Mouse (Mus musculus) intestine, postnatal 0 days (tissue): ENCODE results near the gene Ablim1. TPM values are rescaled to one million over a fixed set of nuclear protein-coding genes. Genes with fewer than 3 reads are reported as not detected.

Source experiments
- ATAC-seq: fragments of 200-750 bp; cut with Nextera tagmentation; 2 replicates; pipeline ENCODE4 v1.8.0; 2017; ENCODE audit warnings: mild to moderate bottlenecking, moderate TSS enrichment, moderate library complexity
- H3K27ac ChIP-seq: fragments of 300-500 bp; sonication (generic); 2 replicates; pipeline ENCODE4 v1.5.1; 2014; ENCODE audit warnings: mild to moderate bottlenecking, low read depth, low read length, moderate library complexity
- H3K27me3 ChIP-seq: fragments of 300-500 bp; sonication (generic); replicated peaks from 2 replicates; pipeline ENCODE4 v1.6.1; 2014; ENCODE audit warnings: low read length, mixed read lengths; ENCODE audit not compliant: control insufficient read depth, insufficient read depth
- H3K36me3 ChIP-seq: fragments of 300-500 bp; sonication (generic); 2 replicates; pipeline ENCODE4 v1.6.1; 2014; ENCODE audit warnings: mild to moderate bottlenecking, moderate library complexity; ENCODE audit not compliant: control insufficient read depth, insufficient read depth
- H3K4me1 ChIP-seq: fragments of 300-500 bp; sonication (generic); replicated peaks from 2 replicates; pipeline ENCODE4 v1.6.1; 2014; ENCODE audit warnings: antibody characterized with exemption, low read length, mixed read lengths; ENCODE audit not compliant: control insufficient read depth, insufficient read depth
- H3K4me2 ChIP-seq: fragments of 300-500 bp; sonication (generic); replicated peaks from 2 replicates; pipeline ENCODE4 v1.6.1; 2014; ENCODE audit warnings: low read depth, mild to moderate bottlenecking, moderate library complexity
- H3K4me3 ChIP-seq: fragments of 300-500 bp; sonication (generic); 2 replicates; pipeline ENCODE4 v1.5.1; 2014; ENCODE audit warnings: low read depth, low read length
- H3K9ac ChIP-seq: fragments of 300-500 bp; sonication (generic); 2 replicates; pipeline ENCODE4 v1.6.1; 2014; ENCODE audit warnings: mild to moderate bottlenecking, low read depth, low read length
- H3K9me3 ChIP-seq: fragments of 300-500 bp; sonication (generic); 2 replicates; pipeline ENCODE4 v1.6.1; 2016; ENCODE audit warnings: mixed run types; ENCODE audit not compliant: control insufficient read depth
- CTCF ChIP-seq: sonication (generic); IDR thresholded peaks from 2 replicates; pipeline ENCODE4 v1.5.1; 2016; ENCODE audit warnings: low read depth, mild to moderate bottlenecking, control low read depth, antibody characterized with exemption, moderate library complexity
- WGBS: fragments of 180-500 bp; shearing (Covaris S2); extraction: QIAGEN DNeasy Blood & Tissue Kit; methylation state at CpG from one replicate; pipeline ENCODE4 v1.1.7; 2014; 5-methylcytosine and 5-hydroxymethylcytosine counted together
- polyA plus RNA-seq: library from polyadenylated mRNA; unstranded; fragments of >200 nt; fragmentation: Nextera tagmentation; extraction: Ambion mirVana; gene quantifications from 2 replicates; pipeline ENCODE4 v1.2.1, GENCODE M21; 2015

Ablim1 gene
- polyA plus RNA-seq, 1 experiment from 2014 or later, result 24.4 TPM

GRCm38 (mm10) chr19:57313891-57314345, 801 bp downstream of the Ablim1 start:
- Histone ChIP-seq H3K27me3 (no peaks in the 10 kb centered on the region), H3K4me3 (peak overlapping the region; percentile 64), H3K27ac (peak overlapping the region; percentile 79), H3K4me1 (peaks cover 14% of the 10 kb centered on the region), H3K36me3 (no peaks in the 10 kb centered on the region), H3K9ac (peak overlapping the region; percentile 66; the same call in 1 of the 2 replicates), H3K9me3 (no peaks in the 10 kb centered on the region), H3K4me2 (peak overlapping the region; percentile 89)
- no peak for TF ChIP-seq CTCF
- 50% methylated on average over 3 of the region's 3 CpGs for WGBS
- no peak for ATAC-seq

- ATAC-seq, result peak; percentile 40; the same call in 1 of the 2 replicates
- no peak for TF ChIP-seq CTCF
- peak overlapping the region; percentile 89 for H3K4me2 ChIP-seq
- H3K9ac ChIP-seq, result no peak overlapping the region
- no peaks in the 10 kb centered on the region for H3K9me3 ChIP-seq
- WGBS, result 45% methylated on average over 10 of the region's 10 CpGs
- no peaks in the 10 kb centered on the region for H3K27me3 ChIP-seq
- H3K4me3 ChIP-seq, result peak overlapping the region; percentile 64
- H3K36me3 ChIP-seq, result no peaks in the 10 kb centered on the region
- peak overlapping the region; percentile 71 for H3K27ac ChIP-seq
- H3K4me1 ChIP-seq, result peaks cover 15% of the 10 kb centered on the region
Observed at GRCm38 (mm10) chr19:57313226-57313625, 1.5 kb downstream of the Ablim1 start.

GRCm38 (mm10) chr19:57309980-57310379, 4.7 kb downstream of the Ablim1 start:
- Histone ChIP-seq H3K4me1 (peaks cover 15% of the 10 kb centered on the region), H3K4me3 (no peak overlapping the region), H3K27me3 (no peaks in the 10 kb centered on the region), H3K4me2 (no peak overlapping the region), H3K9ac (no peak overlapping the region), H3K36me3 (no peaks in the 10 kb centered on the region), H3K9me3 (no peaks in the 10 kb centered on the region), H3K27ac (no peak overlapping the region)
- no peak for TF ChIP-seq CTCF
- WGBS, result 25% methylated on average over 4 of the region's 4 CpGs
- no peak for ATAC-seq

GRCm38 (mm10) chr19:57306601-57307000, 8.1 kb downstream of the Ablim1 start:
- WGBS, result 43% methylated on average over 4 of the region's 4 CpGs
- H3K27ac ChIP-seq, result no peak overlapping the region
- no peak for ATAC-seq
- H3K9ac ChIP-seq, result no peak overlapping the region
- no peaks in the 10 kb centered on the region for H3K9me3 ChIP-seq
- peaks cover 4% of the 10 kb centered on the region; the same call in 1 of the 2 replicates for H3K4me1 ChIP-seq
- H3K4me3 ChIP-seq, result no peak overlapping the region
- H3K27me3 ChIP-seq, result no peaks in the 10 kb centered on the region
- no peaks in the 10 kb centered on the region for H3K36me3 ChIP-seq
- H3K4me2 ChIP-seq, result no peak overlapping the region
- TF ChIP-seq CTCF, result no peak

- no peak overlapping the region for H3K27ac ChIP-seq
- no peaks in the 10 kb centered on the region for H3K9me3 ChIP-seq
- H3K4me2 ChIP-seq, result no peak overlapping the region
- no peaks in the 10 kb centered on the region for H3K36me3 ChIP-seq
- H3K9ac ChIP-seq, result no peak overlapping the region
- ATAC-seq, result no peak
- no peak for TF ChIP-seq CTCF
- H3K27me3 ChIP-seq, result no peaks in the 10 kb centered on the region
- 70% methylated on average over 8 of the region's 8 CpGs for WGBS
- H3K4me1 ChIP-seq, result peaks cover 4% of the 10 kb centered on the region; the same call in 1 of the 2 replicates
- no peak overlapping the region for H3K4me3 ChIP-seq
Observed at GRCm38 (mm10) chr19:57305972-57306371, 8.7 kb downstream of the Ablim1 start.

- Histone ChIP-seq H3K27ac (no peak overlapping the region), H3K4me2 (no peak overlapping the region), H3K9me3 (no peaks in the 10 kb centered on the region), H3K9ac (no peak overlapping the region), H3K36me3 (no peaks in the 10 kb centered on the region), H3K27me3 (no peaks in the 10 kb centered on the region), H3K4me3 (no peak overlapping the region), H3K4me1 (0 out of 2 replicates have a peak, but pooled peaks cover 2% of the 10 kb centered on the region)
- no peak for ATAC-seq
- no peak for TF ChIP-seq CTCF
- 60% methylated on average over 2 of the region's 2 CpGs for WGBS
Observed at GRCm38 (mm10) chr19:57304666-57305065, 10.1 kb downstream of the Ablim1 start.
